Mouse (Mus musculus): Measurements from ENCODE around the gene Fchsd2. TPM values are rescaled to one million over a fixed set of nuclear protein-coding genes. Genes with fewer than 3 reads are reported as not detected.

Gene Fchsd2
- polyA plus RNA-seq, 1 experiment from 2014 or later, result 27.9 TPM

GRCm38 (mm10) chr7:101119391-101119790 lies 26.7 kb downstream of the Fchsd2 start:
- H3K4me3 ChIP-seq (replicated peaks), result no peak overlapping the region
- H3K4me2 ChIP-seq, result no peak overlapping the region
- peaks cover 50% of the 10 kb centered on the region for H3K36me3 ChIP-seq
- no peak overlapping the region for H3K27ac ChIP-seq
- no peaks in the 10 kb centered on the region for H3K27me3 ChIP-seq
- 96% methylated on average over 7 of the region's 7 CpGs for WGBS
- H3K9me3 ChIP-seq, result no peaks in the 10 kb centered on the region
- H3K4me1 ChIP-seq (replicated peaks), result no peaks in the 10 kb centered on the region
- H3K9ac ChIP-seq (replicated peaks), result no peak overlapping the region
- ATAC-seq (ENCODE audit: insufficient number of reproducible peaks, insufficient read depth, low FRiP score, low TSS enrichment, low read depth), result no peak

GRCm38 (mm10) chr7:101123579-101124347 lies 31.1 kb downstream of the Fchsd2 start:
- ATAC-seq (ENCODE audit: insufficient number of reproducible peaks, insufficient read depth, low FRiP score, low TSS enrichment, low read depth), result no peak
- 76% methylated on average over 6 of the region's 6 CpGs for WGBS
- Histone ChIP-seq H3K36me3 (peaks cover 15% of the 10 kb centered on the region), H3K27me3 (no peaks in the 10 kb centered on the region), H3K4me2 (no peak overlapping the region), H3K4me3 (replicated peaks) (no peak overlapping the region), H3K9ac (replicated peaks) (no peak overlapping the region), H3K27ac (no peak overlapping the region), H3K9me3 (no peaks in the 10 kb centered on the region), H3K4me1 (replicated peaks) (no peaks in the 10 kb centered on the region)

GRCm38 (mm10) chr7:101127737-101128136 lies 35.1 kb downstream of the Fchsd2 start:
- WGBS, result 86% methylated on average over 3 of the region's 3 CpGs

DNA sequence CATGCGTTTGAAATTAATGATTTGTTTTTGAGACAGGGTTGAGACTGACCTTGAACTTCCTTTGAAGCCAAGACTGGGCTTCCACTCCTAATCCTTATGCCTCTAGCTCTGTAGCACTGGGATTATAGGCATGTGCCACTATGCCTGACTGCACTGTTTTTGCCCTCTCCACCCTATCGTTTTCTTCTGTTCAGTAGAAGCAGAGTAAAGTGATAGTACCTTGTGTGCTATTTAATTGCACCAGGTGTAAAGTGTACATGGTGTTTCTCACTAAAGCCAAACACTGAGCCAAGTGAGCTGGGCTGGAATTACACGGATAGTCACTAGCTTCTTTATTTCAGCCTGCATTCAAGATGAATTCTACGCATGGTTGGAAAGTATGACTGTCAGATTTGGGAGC lies 35.9 kb downstream of the Fchsd2 start:
- H3K27ac ChIP-seq, result no peak overlapping the region
- H3K4me3 ChIP-seq (replicated peaks), result no peak overlapping the region
- H3K27me3 ChIP-seq, result no peaks in the 10 kb centered on the region
- H3K36me3 ChIP-seq, result no peaks in the 10 kb centered on the region
- H3K4me1 ChIP-seq (replicated peaks), result 0 out of 2 replicates have a peak, but pooled peaks cover 3% of the 10 kb centered on the region
- H3K4me2 ChIP-seq, result no peak overlapping the region
- H3K9me3 ChIP-seq, result no peaks in the 10 kb centered on the region
- H3K9ac ChIP-seq (replicated peaks), result no peak overlapping the region
- 74% methylated on average over 4 of the region's 4 CpGs for WGBS
- no peak for ATAC-seq (ENCODE audit: insufficient number of reproducible peaks, insufficient read depth, low FRiP score, low TSS enrichment, low read depth)

More at GRCm38 (mm10) chr7:101127737-101128136, 35.1 kb downstream of the Fchsd2 start:
- Histone ChIP-seq H3K4me1 (replicated peaks) (0 out of 2 replicates have a peak, but pooled peaks cover 3% of the 10 kb centered on the region), H3K9ac (replicated peaks) (no peak overlapping the region), H3K36me3 (no peaks in the 10 kb centered on the region), H3K4me2 (no peak overlapping the region), H3K27ac (no peak overlapping the region), H3K4me3 (replicated peaks) (no peak overlapping the region), H3K9me3 (no peaks in the 10 kb centered on the region), H3K27me3 (no peaks in the 10 kb centered on the region)
- no peak for ATAC-seq (ENCODE audit: insufficient number of reproducible peaks, insufficient read depth, low FRiP score, low TSS enrichment, low read depth)

- Histone ChIP-seq H3K9ac (replicated peaks) (no peak overlapping the region), H3K27ac (no peak overlapping the region), H3K4me1 (replicated peaks) (0 out of 2 replicates have a peak, but pooled peaks cover 3% of the 10 kb centered on the region), H3K4me3 (replicated peaks) (no peak overlapping the region), H3K4me2 (no peak overlapping the region), H3K36me3 (no peaks in the 10 kb centered on the region), H3K9me3 (no peaks in the 10 kb centered on the region), H3K27me3 (no peaks in the 10 kb centered on the region)
- ATAC-seq (ENCODE audit: insufficient number of reproducible peaks, insufficient read depth, low FRiP score, low TSS enrichment, low read depth), result no peak
- WGBS, result 64% methylated on average over 3 of the region's 3 CpGs
Observed at GRCm38 (mm10) chr7:101130646-101131045, 38.0 kb downstream of the Fchsd2 start.

GRCm38 (mm10) chr7:101131281-101131680 lies 38.6 kb downstream of the Fchsd2 start:
- Histone ChIP-seq H3K36me3 (no peaks in the 10 kb centered on the region), H3K27me3 (no peaks in the 10 kb centered on the region), H3K27ac (0 out of 2 replicates have a peak overlapping the region, but pooled peaks have one; percentile 23), H3K4me3 (replicated peaks) (no peak overlapping the region), H3K9ac (replicated peaks) (no peak overlapping the region), H3K4me1 (replicated peaks) (0 out of 2 replicates have a peak, but pooled peaks cover 3% of the 10 kb centered on the region), H3K9me3 (no peaks in the 10 kb centered on the region), H3K4me2 (no peak overlapping the region)
- ATAC-seq (ENCODE audit: insufficient number of reproducible peaks, insufficient read depth, low FRiP score, low TSS enrichment, low read depth), result no peak
- WGBS, result 75% methylated on average over 6 of the region's 6 CpGs

- no peaks in the 10 kb centered on the region for H3K27me3 ChIP-seq
- 93% methylated on average over 2 of the region's 2 CpGs for WGBS
- ATAC-seq (ENCODE audit: insufficient number of reproducible peaks, insufficient read depth, low FRiP score, low TSS enrichment, low read depth), result no peak
Observed at GRCm38 (mm10) chr7:101133591-101133990, 40.9 kb downstream of the Fchsd2 start.

DNA sequence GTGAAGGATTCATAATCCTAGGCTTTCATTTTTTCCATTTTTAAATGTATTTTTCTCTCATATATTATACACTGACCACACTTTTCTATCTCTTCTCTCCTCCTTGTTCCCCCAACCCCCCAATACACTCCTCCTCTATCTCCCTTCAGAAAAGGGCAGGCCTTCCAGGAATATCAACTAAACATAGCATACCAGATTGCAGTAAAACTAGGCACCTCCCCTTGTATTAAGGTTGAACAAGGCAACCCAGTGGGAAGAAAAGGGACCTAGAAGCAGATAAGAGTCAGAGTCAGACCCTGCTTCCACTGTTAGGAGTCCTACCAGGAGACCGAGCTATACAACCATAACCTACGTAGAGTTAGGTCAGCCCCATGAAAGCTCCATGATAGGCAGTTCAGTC lies 41.5 kb downstream of the Fchsd2 start:
- no peak overlapping the region for H3K4me2 ChIP-seq
- no peak overlapping the region for H3K9ac ChIP-seq (replicated peaks)
- H3K4me3 ChIP-seq (replicated peaks), result no peak overlapping the region
- 0 out of 2 replicates have a peak, but pooled peaks cover 3% of the 10 kb centered on the region for H3K4me1 ChIP-seq (replicated peaks)
- 96% methylated on average over 2 of the region's 2 CpGs for WGBS
- no peak for ATAC-seq (ENCODE audit: insufficient number of reproducible peaks, insufficient read depth, low FRiP score, low TSS enrichment, low read depth)
- H3K9me3 ChIP-seq, result no peaks in the 10 kb centered on the region
- no peak overlapping the region for H3K27ac ChIP-seq
- H3K36me3 ChIP-seq, result no peaks in the 10 kb centered on the region
- H3K27me3 ChIP-seq, result no peaks in the 10 kb centered on the region

More at GRCm38 (mm10) chr7:101133591-101133990, 40.9 kb downstream of the Fchsd2 start:
- no peaks in the 10 kb centered on the region for H3K36me3 ChIP-seq
- H3K9ac ChIP-seq (replicated peaks), result no peak overlapping the region
- H3K4me2 ChIP-seq, result no peak overlapping the region
- H3K4me3 ChIP-seq (replicated peaks), result no peak overlapping the region
- H3K9me3 ChIP-seq, result no peaks in the 10 kb centered on the region
- no peak overlapping the region for H3K27ac ChIP-seq
- 0 out of 2 replicates have a peak, but pooled peaks cover 3% of the 10 kb centered on the region for H3K4me1 ChIP-seq (replicated peaks)

DNA sequence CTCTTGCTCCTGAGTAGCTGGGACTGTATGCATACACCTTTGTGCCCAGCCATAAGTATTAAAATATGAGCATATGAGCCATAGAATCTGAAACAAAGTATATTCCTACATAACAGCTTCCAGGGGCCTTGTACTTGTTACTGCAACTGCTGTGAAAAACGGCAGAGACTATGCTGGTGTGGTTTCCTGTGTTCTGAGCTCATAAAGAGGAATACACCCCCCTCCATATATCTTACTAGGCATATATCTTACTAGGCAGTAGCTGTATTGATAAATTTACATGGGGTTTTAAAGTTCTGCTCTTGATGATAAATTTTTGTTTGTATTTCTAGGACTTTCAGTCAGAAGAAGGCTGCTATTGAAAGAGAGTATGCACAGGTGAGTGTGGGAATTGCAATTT lies 46.2 kb downstream of the Fchsd2 start:
- Histone ChIP-seq H3K4me2 (no peak overlapping the region), H3K9me3 (no peaks in the 10 kb centered on the region), H3K27me3 (no peaks in the 10 kb centered on the region), H3K4me1 (replicated peaks) (no peaks in the 10 kb centered on the region), H3K27ac (no peak overlapping the region), H3K9ac (replicated peaks) (no peak overlapping the region), H3K4me3 (replicated peaks) (no peak overlapping the region), H3K36me3 (peaks cover 8% of the 10 kb centered on the region; the same call in 1 of the 2 replicates)
- no peak for ATAC-seq (ENCODE audit: insufficient number of reproducible peaks, insufficient read depth, low FRiP score, low TSS enrichment, low read depth)
- WGBS, result 64% methylated on average over 1 of the region's 1 CpGs

DNA sequence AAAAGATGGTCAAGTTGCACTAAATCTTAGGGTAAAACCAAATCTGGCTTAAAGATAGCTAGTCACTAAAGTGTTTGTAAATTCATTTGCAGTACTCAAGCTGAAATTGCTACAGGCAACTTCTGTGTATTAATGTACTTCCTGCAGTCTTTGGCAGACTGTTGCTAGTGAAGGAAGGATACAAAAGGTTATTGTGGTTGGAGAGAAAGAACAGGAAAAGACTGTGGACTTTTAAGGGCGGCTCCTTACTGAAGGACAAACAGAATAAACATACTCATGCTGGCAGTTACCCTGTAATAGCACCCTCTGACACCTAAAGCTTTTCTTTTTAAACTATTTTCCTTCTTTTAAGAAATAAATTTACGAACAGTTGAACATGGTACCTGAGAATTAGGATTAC lies 50.2 kb downstream of the Fchsd2 start:
- WGBS, result 67% methylated on average over 2 of the region's 2 CpGs
- H3K27me3 ChIP-seq, result no peaks in the 10 kb centered on the region
- H3K4me3 ChIP-seq (replicated peaks), result no peak overlapping the region
- no peak overlapping the region for H3K4me2 ChIP-seq
- H3K4me1 ChIP-seq (replicated peaks), result peaks cover 4% of the 10 kb centered on the region; the same call in 1 of the 2 replicates
- ATAC-seq (ENCODE audit: insufficient number of reproducible peaks, insufficient read depth, low FRiP score, low TSS enrichment, low read depth), result no peak
- no peaks in the 10 kb centered on the region for H3K9me3 ChIP-seq
- H3K36me3 ChIP-seq, result peaks cover 8% of the 10 kb centered on the region; the same call in 1 of the 2 replicates
- H3K27ac ChIP-seq, result no peak overlapping the region
- H3K9ac ChIP-seq (replicated peaks), result no peak overlapping the region

DNA sequence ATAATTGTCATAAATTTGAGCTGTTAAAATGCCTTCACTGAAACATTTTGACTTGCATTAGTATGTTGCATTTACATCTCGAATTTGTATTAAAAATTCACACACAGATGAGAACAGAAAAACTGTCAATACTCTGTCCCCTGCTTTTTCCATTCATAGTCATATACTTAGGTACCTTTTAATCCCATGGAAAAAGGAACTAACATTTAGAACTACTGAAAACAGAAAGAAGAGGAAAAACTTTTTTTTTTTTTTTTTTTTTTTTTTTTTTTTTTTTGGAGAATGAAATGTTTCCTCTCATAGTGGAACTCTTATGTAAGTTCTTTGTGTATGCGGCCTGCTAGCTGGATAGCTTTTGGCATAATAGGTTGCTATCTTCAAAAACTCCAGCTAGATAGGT lies 51.6 kb downstream of the Fchsd2 start:
- no peak overlapping the region for H3K4me3 ChIP-seq (replicated peaks)
- no peaks in the 10 kb centered on the region for H3K27me3 ChIP-seq
- no peak for ATAC-seq (ENCODE audit: insufficient number of reproducible peaks, insufficient read depth, low FRiP score, low TSS enrichment, low read depth)
- no peak overlapping the region for H3K4me2 ChIP-seq
- H3K36me3 ChIP-seq, result peaks cover 8% of the 10 kb centered on the region; the same call in 1 of the 2 replicates
- WGBS, result 97% methylated on average over 2 of the region's 2 CpGs
- no peaks in the 10 kb centered on the region for H3K9me3 ChIP-seq
- no peak overlapping the region for H3K27ac ChIP-seq
- H3K9ac ChIP-seq (replicated peaks), result no peak overlapping the region
- H3K4me1 ChIP-seq (replicated peaks), result peaks cover 4% of the 10 kb centered on the region; the same call in 1 of the 2 replicates
